Mouse (Mus musculus): ENCODE results near the gene H2-M5. TPM values are rescaled to one million over a fixed set of nuclear protein-coding genes. Genes with fewer than 3 reads are reported as not detected.
A peak's percentile ranks its signal among the peaks of the same experiment; 100 is the strongest.

The H2-M5 gene
- polyA plus RNA-seq, 1 experiment from 2014 or later: 3.9 TPM

- Histone ChIP-seq H3K4me1 (replicated peaks) (peaks cover 21% of the 10 kb centered on the region), H3K36me3 (peaks cover 75% of the 10 kb centered on the region), H3K4me2 (replicated peaks) (no peak overlapping the region), H3K4me3 (replicated peaks) (no peak overlapping the region), H3K27ac (no peak overlapping the region), H3K9ac (replicated peaks) (no peak overlapping the region), H3K9me3 (no peaks in the 10 kb centered on the region), H3K27me3 (no peaks in the 10 kb centered on the region)
- no peak for ATAC-seq
- 97% methylated on average over 17 of the region's 17 CpGs for WGBS
These were observed 20.2 kb upstream of the H2-M5 start for GRCm38 (mm10) chr17:37009460-37010042.

DNA sequence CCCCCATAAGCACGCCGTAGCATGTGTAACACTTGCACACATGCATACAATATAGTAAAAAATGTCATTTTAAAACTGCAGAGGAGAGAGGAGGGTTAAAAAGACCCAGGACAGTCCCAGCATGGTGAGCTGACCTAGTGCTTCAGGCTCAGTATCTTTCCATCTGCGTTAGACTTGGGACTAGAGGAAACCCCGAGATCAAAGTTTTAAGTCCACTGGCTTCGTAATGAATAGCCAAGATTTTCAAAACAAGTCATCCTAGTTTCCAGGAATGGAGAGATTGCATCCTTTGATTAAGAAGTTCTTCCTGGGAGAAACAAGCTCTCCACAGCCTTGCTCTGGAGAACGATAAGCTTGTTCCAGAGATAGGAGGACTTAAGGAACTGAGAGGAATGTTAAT, 18.8 kb upstream of the H2-M5 start:
- H3K27ac ChIP-seq: no peak overlapping the region
- no peak overlapping the region for H3K4me3 ChIP-seq (replicated peaks)
- 93% methylated on average over 6 of the region's 6 CpGs for WGBS
- H3K9ac ChIP-seq (replicated peaks): no peak overlapping the region
- H3K9me3 ChIP-seq: no peaks in the 10 kb centered on the region
- ATAC-seq: no peak
- no peak overlapping the region for H3K4me2 ChIP-seq (replicated peaks)
- peaks cover 32% of the 10 kb centered on the region for H3K4me1 ChIP-seq (replicated peaks)
- peaks cover 79% of the 10 kb centered on the region for H3K36me3 ChIP-seq
- H3K27me3 ChIP-seq: no peaks in the 10 kb centered on the region

DNA sequence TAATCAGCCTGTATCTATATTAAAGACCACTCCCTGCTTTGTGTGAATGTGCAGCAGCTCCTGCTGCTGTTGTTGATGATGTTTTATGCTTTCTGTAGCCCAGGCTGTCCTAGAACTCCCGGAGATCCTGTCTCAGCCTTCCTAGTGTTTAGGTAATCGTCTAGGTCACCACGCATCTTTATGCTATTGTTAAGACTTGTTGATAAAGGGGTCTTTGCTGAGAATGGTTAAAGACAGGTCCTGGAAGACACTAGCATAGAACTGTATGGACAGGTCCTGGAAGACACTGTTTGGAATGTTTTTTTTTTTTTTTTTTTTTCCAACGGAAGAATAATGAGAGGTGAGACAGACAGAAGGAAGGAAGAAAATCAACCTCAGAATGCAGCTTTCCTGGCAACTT, 14.0 kb upstream of the H2-M5 start:
- Histone ChIP-seq H3K4me1 (replicated peaks) (peaks cover 19% of the 10 kb centered on the region), H3K27me3 (no peaks in the 10 kb centered on the region), H3K9me3 (no peaks in the 10 kb centered on the region), H3K9ac (replicated peaks) (peak overlapping the region; percentile 96), H3K27ac (peak overlapping the region; percentile 96), H3K4me3 (replicated peaks) (peak overlapping the region; percentile 84), H3K4me2 (replicated peaks) (peak overlapping the region; percentile 66), H3K36me3 (peaks cover 39% of the 10 kb centered on the region)
- ATAC-seq: no peak; the same call in 1 of the 2 replicates
- 22% methylated on average over 4 of the region's 4 CpGs for WGBS

- H3K4me1 ChIP-seq (replicated peaks): peaks cover 19% of the 10 kb centered on the region
- peak overlapping the region; percentile 96 for H3K9ac ChIP-seq (replicated peaks)
- H3K4me3 ChIP-seq (replicated peaks): peak overlapping the region; percentile 84
- peak overlapping the region; percentile 96 for H3K27ac ChIP-seq
- H3K36me3 ChIP-seq: peaks cover 32% of the 10 kb centered on the region
- under 1% methylated on average over 49 of the region's 49 CpGs for WGBS
- ATAC-seq: peak; percentile 87
- no peaks in the 10 kb centered on the region for H3K9me3 ChIP-seq
- peak overlapping the region; percentile 66 for H3K4me2 ChIP-seq (replicated peaks)
- H3K27me3 ChIP-seq: no peaks in the 10 kb centered on the region
These were observed 13.3 kb upstream of the H2-M5 start for GRCm38 (mm10) chr17:37002364-37003330.

DNA sequence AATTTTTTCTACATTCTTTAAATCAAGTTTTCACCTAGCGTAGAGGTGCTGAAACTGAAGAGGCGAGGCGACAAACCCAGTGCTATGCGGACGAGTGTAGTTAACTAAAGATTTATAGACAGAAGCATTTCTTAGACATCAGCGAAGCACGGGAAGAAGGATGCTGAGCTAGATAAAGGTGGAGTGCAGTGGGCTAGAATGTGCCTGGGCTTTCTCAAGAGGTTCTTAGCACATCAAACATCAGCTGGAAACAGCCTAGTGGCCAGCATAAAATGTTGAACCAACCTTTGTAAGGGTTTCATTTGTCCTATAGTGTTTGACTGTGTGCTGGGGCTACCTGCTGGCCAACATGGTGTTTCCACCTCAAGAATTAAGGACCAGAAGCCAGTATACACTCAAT, 11.5 kb upstream of the H2-M5 start, which contains the start of gene Zfp57:
TSS of gene Zfp57 (plus strand) at position 301 of the 400 bp plus-strand sequence.
- 97% methylated on average over 7 of the region's 7 CpGs for WGBS
- H3K27me3 ChIP-seq: no peaks in the 10 kb centered on the region
- no peaks in the 10 kb centered on the region for H3K9me3 ChIP-seq
- ATAC-seq: no peak
- H3K4me3 ChIP-seq (replicated peaks): peak within 1 kb of the TSS; percentile 84
- H3K4me2 ChIP-seq (replicated peaks): peak within 1 kb of the TSS; percentile 66
- H3K36me3 ChIP-seq: peaks cover 15% of the 10 kb centered on the region
- H3K27ac ChIP-seq: peak within 1 kb of the TSS; percentile 96; the same call in 1 of the 2 replicates
- peaks cover 19% of the 10 kb centered on the region for H3K4me1 ChIP-seq (replicated peaks)
- no peak within 1 kb of the TSS for H3K9ac ChIP-seq (replicated peaks)

- no peak for ATAC-seq
- Histone ChIP-seq H3K36me3 (no peaks in the 10 kb centered on the region), H3K9me3 (no peaks in the 10 kb centered on the region), H3K4me1 (replicated peaks) (no peaks in the 10 kb centered on the region; the same call in 1 of the 2 replicates), H3K9ac (replicated peaks) (no peak overlapping the region), H3K4me3 (replicated peaks) (no peak overlapping the region), H3K27me3 (no peaks in the 10 kb centered on the region), H3K4me2 (replicated peaks) (no peak overlapping the region), H3K27ac (no peak overlapping the region)
- WGBS: 83% methylated on average over 2 of the region's 2 CpGs
These were observed 9.1 kb upstream of the H2-M5 start for GRCm38 (mm10) chr17:36998477-36998876.

GRCm38 (mm10) chr17:36997033-36997735, 7.8 kb upstream of the H2-M5 start:
- no peaks in the 10 kb centered on the region for H3K4me1 ChIP-seq (replicated peaks)
- H3K9ac ChIP-seq (replicated peaks): no peak overlapping the region
- ATAC-seq: peak; percentile 53
- no peak overlapping the region for H3K4me3 ChIP-seq (replicated peaks)
- no peak overlapping the region for H3K27ac ChIP-seq
- WGBS: 29% methylated on average over 7 of the region's 7 CpGs
- H3K36me3 ChIP-seq: no peaks in the 10 kb centered on the region
- no peaks in the 10 kb centered on the region for H3K9me3 ChIP-seq
- no peaks in the 10 kb centered on the region for H3K27me3 ChIP-seq
- H3K4me2 ChIP-seq (replicated peaks): no peak overlapping the region

DNA sequence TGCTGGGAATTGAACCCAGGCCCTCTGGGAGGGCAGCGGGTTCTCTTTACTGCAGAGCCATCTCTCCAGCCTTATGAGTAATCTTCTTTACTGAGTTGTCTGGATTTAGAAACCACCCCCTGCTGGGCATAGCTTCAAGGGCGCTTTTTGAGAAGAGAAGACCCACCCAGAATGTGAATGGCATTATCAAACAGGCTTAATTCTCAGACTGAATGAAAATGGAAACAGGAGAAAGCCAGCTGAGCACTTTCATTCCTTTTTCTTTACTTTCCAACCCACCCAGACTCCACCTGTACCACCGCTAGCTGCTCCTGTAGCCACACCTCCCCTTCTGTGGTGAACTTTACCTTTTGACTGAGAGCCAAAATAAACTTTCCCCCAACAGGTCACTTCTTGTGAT, 6.1 kb upstream of the H2-M5 start:
- 37% methylated on average over 3 of the region's 3 CpGs for WGBS
- Histone ChIP-seq H3K4me1 (replicated peaks) (no peaks in the 10 kb centered on the region), H3K27ac (no peak overlapping the region)

DNA sequence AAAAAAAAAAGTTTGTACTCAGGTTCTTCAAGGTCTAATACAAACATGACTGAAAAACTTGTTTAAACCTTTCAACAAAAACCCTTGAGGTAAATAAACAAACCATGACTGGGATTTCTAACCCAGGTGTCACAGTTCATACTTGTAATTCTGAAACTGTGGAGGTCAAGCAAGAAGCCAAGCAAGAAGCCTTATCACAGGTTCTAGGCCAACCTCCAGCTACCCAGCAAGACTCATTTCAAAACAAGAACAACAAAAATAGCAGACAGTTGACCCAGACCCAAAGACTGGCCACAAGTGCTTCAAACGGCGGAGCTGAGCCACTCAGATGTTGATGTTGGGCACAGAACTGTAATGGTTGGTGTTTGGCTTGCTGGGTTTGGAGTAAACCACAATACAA, 5.2 kb upstream of the H2-M5 start:
- Histone ChIP-seq H3K4me1 (replicated peaks) (no peaks in the 10 kb centered on the region), H3K4me2 (replicated peaks) (no peak overlapping the region), H3K27ac (no peak overlapping the region), H3K27me3 (peaks cover 3% of the 10 kb centered on the region), H3K4me3 (replicated peaks) (no peak overlapping the region), H3K36me3 (no peaks in the 10 kb centered on the region), H3K9me3 (no peaks in the 10 kb centered on the region), H3K9ac (replicated peaks) (no peak overlapping the region)
- ATAC-seq: no peak
- 96% methylated on average over 2 of the region's 2 CpGs for WGBS

More for the DNA sequence above, 6.1 kb upstream of the H2-M5 start:
- H3K27me3 ChIP-seq: no peaks in the 10 kb centered on the region
- H3K4me2 ChIP-seq (replicated peaks): no peak overlapping the region
- H3K4me3 ChIP-seq (replicated peaks): no peak overlapping the region
- ATAC-seq: no peak
- H3K9ac ChIP-seq (replicated peaks): no peak overlapping the region
- no peaks in the 10 kb centered on the region for H3K9me3 ChIP-seq
- H3K36me3 ChIP-seq: no peaks in the 10 kb centered on the region

- WGBS: 85% methylated on average over 4 of the region's 4 CpGs
- no peak for ATAC-seq
- H3K9ac ChIP-seq (replicated peaks): no peak overlapping the region
- no peaks in the 10 kb centered on the region for H3K36me3 ChIP-seq
- H3K27me3 ChIP-seq: peaks cover 10% of the 10 kb centered on the region
- no peaks in the 10 kb centered on the region for H3K4me1 ChIP-seq (replicated peaks)
- H3K9me3 ChIP-seq: no peaks in the 10 kb centered on the region
- no peak overlapping the region for H3K27ac ChIP-seq
- no peak overlapping the region for H3K4me2 ChIP-seq (replicated peaks)
- no peak overlapping the region for H3K4me3 ChIP-seq (replicated peaks)
These were observed 4.5 kb upstream of the H2-M5 start for GRCm38 (mm10) chr17:36993770-36994325.

GRCm38 (mm10) chr17:36992336-36993104, 3.2 kb upstream of the H2-M5 start:
- Histone ChIP-seq H3K4me3 (replicated peaks) (no peak overlapping the region), H3K27ac (no peak overlapping the region), H3K4me1 (replicated peaks) (no peaks in the 10 kb centered on the region; the same call in 1 of the 2 replicates), H3K9me3 (no peaks in the 10 kb centered on the region), H3K27me3 (peaks cover 24% of the 10 kb centered on the region), H3K36me3 (no peaks in the 10 kb centered on the region), H3K9ac (replicated peaks) (no peak overlapping the region), H3K4me2 (replicated peaks) (no peak overlapping the region)
- ATAC-seq: no peak
- whole genome bisulfite sequencing: 86% methylated on average over 3 of the region's 3 CpGs

All from midbrain, embryonic 13.5 days (tissue).